Mouse (Mus musculus) intestine, embryonic 16.5 days (tissue): Measurements from ENCODE around the gene Kif23. TPM values are rescaled to one million over a fixed set of nuclear protein-coding genes. Genes with fewer than 3 reads are reported as not detected.

Experiments used
- ATAC-seq: fragments of 200-750 bp; cut with Nextera tagmentation; 2 replicates; pipeline ENCODE4 v1.8.0; 2017; ENCODE audit warnings: moderate TSS enrichment, moderate library complexity
- H3K27ac ChIP-seq: fragments of 300-500 bp; sonication (generic); 2 replicates; pipeline ENCODE4 v1.5.1; 2014; ENCODE audit warnings: mild to moderate bottlenecking, low read length
- H3K27me3 ChIP-seq: fragments of 300-500 bp; sonication (generic); replicated peaks from 2 replicates; pipeline ENCODE4 v1.6.1; 2014; ENCODE audit warnings: low read length, control low read depth, mixed read lengths; ENCODE audit not compliant: control insufficient read depth, insufficient read depth
- H3K36me3 ChIP-seq: fragments of 300-500 bp; sonication (generic); 2 replicates; pipeline ENCODE4 v1.6.1; 2014; ENCODE audit warnings: low read length, control low read depth; ENCODE audit not compliant: control insufficient read depth, insufficient read depth
- H3K4me1 ChIP-seq: fragments of 300-500 bp; sonication (generic); 2 replicates; pipeline ENCODE4 v1.6.1; 2014; ENCODE audit warnings: low read length, control low read depth, mixed read lengths; ENCODE audit not compliant: control insufficient read depth, insufficient read depth
- H3K4me2 ChIP-seq: fragments of 300-500 bp; sonication (generic); 2 replicates; pipeline ENCODE4 v1.6.1; 2014; ENCODE audit warnings: low read depth, low read length, control low read depth
- H3K4me3 ChIP-seq: fragments of 300-500 bp; sonication (generic); 2 replicates; pipeline ENCODE4 v1.5.1; 2014; ENCODE audit warnings: mild to moderate bottlenecking, low read length
- H3K9ac ChIP-seq: fragments of 300-500 bp; sonication (generic); 2 replicates; pipeline ENCODE4 v1.6.1; 2014; ENCODE audit warnings: low read depth, low read length
- H3K9me3 ChIP-seq: fragments of 300-500 bp; sonication (generic); 2 replicates; pipeline ENCODE4 v1.6.1; 2016; ENCODE audit warnings: low read length, control low read depth; ENCODE audit not compliant: control insufficient read depth
- WGBS: fragments of 180-500 bp; shearing (Covaris S2); extraction: QIAGEN DNeasy Blood & Tissue Kit; methylation state at CpG from one replicate; pipeline ENCODE4 v1.1.7; 2014; 5-methylcytosine and 5-hydroxymethylcytosine counted together
- polyA plus RNA-seq: library from polyadenylated mRNA; unstranded; fragments of >200 nt; fragmentation: Nextera tagmentation; extraction: Ambion mirVana; gene quantifications from 2 replicates; pipeline ENCODE4 v1.2.1, GENCODE M21; 2015

Kif23 gene
- polyA plus RNA-seq, 1 experiment from 2014 or later, result 82.8 TPM

DNA sequence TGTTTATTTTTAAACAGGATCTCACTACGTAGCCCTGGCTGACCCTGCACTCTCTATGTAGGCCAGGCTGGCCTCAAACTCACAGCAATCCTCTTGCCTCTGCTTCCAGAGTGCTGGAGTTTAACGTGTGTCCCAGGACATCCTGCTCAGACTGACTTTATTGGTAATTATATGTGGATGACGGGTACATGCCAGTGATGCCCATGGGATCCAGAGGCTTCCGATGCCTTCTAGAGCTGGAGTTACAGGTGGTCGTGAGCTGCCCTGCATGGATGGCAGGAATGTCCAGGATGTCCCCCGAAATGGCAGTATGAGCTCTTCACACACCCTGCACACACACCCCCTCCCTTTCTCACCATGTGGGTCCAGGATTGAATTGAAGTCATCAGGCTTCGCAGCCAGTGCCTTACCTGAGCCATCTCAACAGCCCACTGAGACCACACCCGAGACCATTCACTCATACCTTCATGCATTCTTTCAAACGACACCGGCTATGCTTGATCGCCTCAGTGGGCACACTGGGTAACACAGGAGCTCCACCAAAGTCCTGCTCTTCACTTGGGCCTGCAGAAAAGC is 37.7 kb downstream of the Kif23 start:
- Histone ChIP-seq H3K27me3 (no peaks in the 10 kb centered on the region), H3K4me3 (no peak overlapping the region), H3K4me1 (peaks cover 13% of the 10 kb centered on the region), H3K27ac (no peak overlapping the region), H3K4me2 (no peak overlapping the region), H3K9ac (no peak overlapping the region), H3K36me3 (peaks cover 15% of the 10 kb centered on the region), H3K9me3 (no peaks in the 10 kb centered on the region)
- WGBS, result 88% methylated on average over 11 of the region's 11 CpGs
- ATAC-seq, result no peak

DNA sequence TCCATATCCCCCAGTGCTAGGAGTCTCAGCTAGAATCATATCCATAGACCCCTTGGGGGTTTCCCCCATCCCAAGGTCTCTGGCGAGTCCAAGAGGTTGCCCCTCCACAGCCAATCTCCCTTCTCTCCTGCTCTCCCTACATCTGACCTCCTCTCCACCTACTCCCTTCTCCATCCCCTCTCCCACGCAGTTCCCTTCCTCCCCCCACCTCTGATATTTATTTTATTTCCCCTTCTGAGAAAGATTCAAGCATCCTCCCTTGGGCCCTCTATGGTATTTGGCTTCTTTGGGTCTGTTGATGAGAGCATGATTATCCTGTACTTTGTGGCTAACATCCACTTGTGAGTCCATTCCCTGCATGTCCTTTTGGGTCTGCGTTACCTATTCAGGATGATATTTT is 38.2 kb downstream of the Kif23 start:
- Histone ChIP-seq H3K36me3 (peaks cover 15% of the 10 kb centered on the region), H3K4me1 (peaks cover 13% of the 10 kb centered on the region), H3K4me3 (no peak overlapping the region), H3K9ac (no peak overlapping the region), H3K27me3 (no peaks in the 10 kb centered on the region), H3K4me2 (no peak overlapping the region), H3K9me3 (no peaks in the 10 kb centered on the region), H3K27ac (no peak overlapping the region)
- no peak for ATAC-seq
- 72% methylated on average over 3 of the region's 3 CpGs for WGBS

DNA sequence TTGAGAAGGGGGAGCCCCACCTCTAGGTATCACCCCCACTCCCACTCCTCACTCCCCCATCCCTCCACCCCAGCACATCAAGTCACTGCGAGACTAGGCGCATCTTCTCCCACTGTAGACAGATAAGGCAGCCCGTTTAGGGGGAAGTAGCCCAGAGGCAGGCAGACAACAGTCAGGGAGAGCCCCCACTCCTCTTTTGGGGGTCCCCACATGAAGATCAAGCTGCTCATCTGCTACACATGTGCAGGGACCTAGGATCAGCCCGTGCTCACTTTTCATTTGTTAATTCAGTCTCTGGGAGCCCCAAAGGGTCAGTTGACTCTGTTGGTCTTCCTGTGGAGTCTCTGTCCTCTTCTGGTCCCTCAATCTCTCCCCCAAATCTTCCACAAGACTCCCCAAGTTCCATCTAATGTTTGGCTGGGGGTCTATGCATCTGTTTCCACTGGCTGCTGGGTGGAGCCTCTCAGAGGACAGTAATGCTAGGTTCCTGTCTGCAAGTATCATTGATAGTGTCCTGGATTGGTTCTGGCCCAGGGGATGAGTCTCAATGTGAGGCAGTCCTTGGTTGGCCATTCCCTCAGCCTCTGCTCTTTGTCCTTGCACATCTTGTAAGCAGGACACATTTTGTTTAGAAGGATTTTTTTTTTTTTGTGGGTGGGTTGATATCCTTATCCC is 38.8 kb downstream of the Kif23 start:
- no peak overlapping the region for H3K4me2 ChIP-seq
- WGBS, result 97% methylated on average over 4 of the region's 4 CpGs
- H3K27me3 ChIP-seq, result no peaks in the 10 kb centered on the region
- H3K36me3 ChIP-seq, result peaks cover 12% of the 10 kb centered on the region
- H3K4me1 ChIP-seq, result peaks cover 8% of the 10 kb centered on the region
- no peaks in the 10 kb centered on the region for H3K9me3 ChIP-seq
- no peak overlapping the region for H3K9ac ChIP-seq
- no peak overlapping the region for H3K27ac ChIP-seq
- no peak for ATAC-seq
- H3K4me3 ChIP-seq, result no peak overlapping the region

DNA sequence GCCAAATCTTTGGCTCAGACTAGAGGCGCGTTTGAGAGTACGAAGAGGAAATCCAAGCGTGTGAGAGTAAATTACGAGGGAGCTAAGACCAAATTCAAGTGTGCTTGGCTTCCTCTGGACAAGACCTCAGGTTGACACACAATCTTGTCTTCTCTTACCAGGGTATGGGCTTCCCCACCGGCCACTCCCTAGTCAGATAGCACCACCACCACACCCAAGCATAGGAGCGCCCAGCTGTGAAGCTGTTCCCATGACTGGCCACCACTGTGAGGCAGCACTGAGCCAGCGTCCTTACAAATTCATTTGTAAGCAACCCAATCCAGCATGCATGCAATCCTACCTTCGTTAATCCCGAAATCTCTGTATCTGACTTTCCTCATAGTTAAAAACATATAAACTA is 39.7 kb downstream of the Kif23 start:
- peaks cover 8% of the 10 kb centered on the region for H3K4me1 ChIP-seq
- WGBS, result 65% methylated on average over 10 of the region's 10 CpGs
- H3K4me2 ChIP-seq, result no peak overlapping the region
- no peak overlapping the region for H3K9ac ChIP-seq
- no peak overlapping the region for H3K4me3 ChIP-seq
- ATAC-seq, result no peak
- H3K27ac ChIP-seq, result no peak overlapping the region
- H3K27me3 ChIP-seq, result 0 out of 2 replicates have a peak, but pooled peaks cover 2% of the 10 kb centered on the region
- peaks cover 4% of the 10 kb centered on the region for H3K36me3 ChIP-seq
- no peaks in the 10 kb centered on the region for H3K9me3 ChIP-seq

DNA sequence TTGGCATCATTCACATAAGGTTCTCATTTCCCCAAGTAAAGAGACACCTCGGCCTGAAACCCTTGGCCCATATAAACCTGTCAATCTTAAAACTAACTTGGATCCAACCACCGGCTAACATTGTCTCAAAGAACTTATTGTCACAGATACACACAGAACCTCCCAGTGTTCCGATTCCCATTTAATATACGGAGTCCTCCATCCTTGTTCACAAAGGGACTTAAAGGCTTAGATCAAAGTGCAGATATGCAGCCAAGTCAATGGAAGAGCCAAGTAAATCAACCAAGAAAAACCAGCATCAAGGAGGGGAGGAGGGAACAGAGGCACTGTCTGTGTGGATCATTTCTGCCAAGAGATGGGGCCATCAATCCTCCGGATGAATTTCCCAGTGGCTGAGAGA is 41.0 kb downstream of the Kif23 start:
- no peak overlapping the region for H3K9ac ChIP-seq
- no peaks in the 10 kb centered on the region for H3K9me3 ChIP-seq
- H3K4me3 ChIP-seq, result no peak overlapping the region
- H3K27ac ChIP-seq, result no peak overlapping the region
- WGBS, result 69% methylated on average over 5 of the region's 5 CpGs
- H3K27me3 ChIP-seq, result 0 out of 2 replicates have a peak, but pooled peaks cover 2% of the 10 kb centered on the region
- no peaks in the 10 kb centered on the region for H3K36me3 ChIP-seq
- no peak overlapping the region for H3K4me2 ChIP-seq
- no peak for ATAC-seq
- peaks cover 8% of the 10 kb centered on the region for H3K4me1 ChIP-seq

DNA sequence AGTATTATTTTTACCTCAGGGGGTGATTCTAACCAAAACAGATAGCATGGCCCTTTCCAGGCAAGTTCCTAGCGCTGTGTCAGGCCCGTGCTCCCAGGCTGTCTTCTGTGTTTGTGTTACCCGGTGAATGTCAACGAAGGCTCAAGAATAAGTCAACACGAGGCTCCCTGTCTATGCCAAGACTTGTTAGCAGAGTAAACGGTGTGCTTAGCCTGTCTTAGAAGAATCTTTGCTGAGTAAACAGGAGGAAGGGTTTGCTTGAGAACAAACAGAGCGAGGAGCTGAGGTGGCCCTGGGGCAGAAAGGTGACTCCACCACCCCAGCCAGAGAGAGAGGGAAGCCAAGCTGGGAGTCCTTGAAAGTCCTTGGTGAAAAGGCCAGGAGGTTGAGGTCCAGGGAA is 42.4 kb downstream of the Kif23 start:
- Histone ChIP-seq H3K4me1 (peaks cover 10% of the 10 kb centered on the region), H3K9me3 (no peaks in the 10 kb centered on the region), H3K27me3 (0 out of 2 replicates have a peak, but pooled peaks cover 7% of the 10 kb centered on the region), H3K4me2 (no peak overlapping the region), H3K36me3 (no peaks in the 10 kb centered on the region), H3K4me3 (no peak overlapping the region), H3K27ac (no peak overlapping the region), H3K9ac (no peak overlapping the region; the same call in 1 of the 2 replicates)
- WGBS, result 19% methylated on average over 7 of the region's 7 CpGs
- peak; percentile 32; the same call in 1 of the 2 replicates for ATAC-seq

DNA sequence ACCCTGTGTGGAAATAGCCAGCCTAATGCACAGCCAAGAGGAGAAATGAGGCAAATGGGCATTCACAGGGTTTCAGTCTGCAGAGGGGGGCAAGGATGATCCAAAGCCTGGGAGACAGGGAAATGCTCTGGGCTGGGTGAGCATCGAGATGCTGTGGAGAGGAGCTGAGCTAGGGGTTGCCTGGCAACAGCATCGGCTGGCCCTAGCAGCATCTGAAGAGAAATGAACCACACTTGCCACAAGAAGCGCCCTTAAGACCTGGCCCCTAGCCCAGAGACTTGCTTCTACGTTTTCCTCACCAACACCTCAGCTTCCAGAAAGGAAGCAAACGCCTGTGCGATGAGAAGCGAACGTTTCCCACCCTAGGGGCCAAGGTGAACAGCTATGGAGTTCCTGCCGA is 44.1 kb downstream of the Kif23 start:
- H3K4me3 ChIP-seq, result no peak overlapping the region
- peaks cover 10% of the 10 kb centered on the region for H3K4me1 ChIP-seq
- no peaks in the 10 kb centered on the region for H3K36me3 ChIP-seq
- no peak overlapping the region for H3K27ac ChIP-seq
- ATAC-seq, result no peak
- H3K9ac ChIP-seq, result no peak overlapping the region
- no peaks in the 10 kb centered on the region for H3K9me3 ChIP-seq
- no peak overlapping the region for H3K4me2 ChIP-seq
- 51% methylated on average over 9 of the region's 9 CpGs for WGBS
- 0 out of 2 replicates have a peak, but pooled peaks cover 12% of the 10 kb centered on the region for H3K27me3 ChIP-seq

DNA sequence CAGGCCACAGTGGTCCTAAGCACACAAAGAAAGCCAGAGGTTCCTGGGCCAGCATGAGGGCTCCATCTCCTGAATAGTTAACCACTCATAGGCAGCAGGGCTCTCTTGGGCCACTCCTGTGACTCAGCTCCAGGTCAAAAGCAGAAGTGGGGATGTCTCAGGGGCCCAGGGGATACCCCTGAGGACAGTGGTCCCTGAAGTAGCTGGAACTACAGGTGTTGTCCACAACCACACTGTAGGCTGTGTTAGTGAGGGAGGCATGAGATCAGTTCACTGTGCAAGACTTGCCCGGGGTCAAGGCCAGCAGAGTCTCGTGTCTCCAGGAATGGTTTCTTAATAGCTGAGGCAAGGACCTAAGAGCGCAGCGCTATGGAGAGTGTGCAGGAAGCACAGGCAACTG is 45.0 kb downstream of the Kif23 start:
- H3K27ac ChIP-seq, result no peak overlapping the region
- WGBS, result 72% methylated on average over 4 of the region's 4 CpGs

DNA sequence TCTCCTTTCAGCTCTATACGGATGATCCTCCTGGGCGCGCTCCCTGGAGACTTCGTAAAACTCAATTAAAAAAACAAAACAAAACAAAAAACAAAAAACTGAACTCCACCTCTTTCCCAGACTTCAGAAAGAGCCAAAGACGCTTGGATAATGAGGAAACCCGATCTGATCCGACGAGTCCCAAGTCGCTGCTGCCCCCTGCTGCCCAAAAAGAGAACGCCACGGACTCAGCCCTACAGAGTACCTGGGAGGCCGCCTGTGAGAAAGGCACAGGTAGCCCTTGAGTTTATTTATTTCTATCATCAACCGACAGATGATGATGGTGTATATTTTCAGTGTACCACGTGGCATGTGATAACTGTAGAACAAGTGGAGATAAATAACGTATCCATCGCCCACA is 46.8 kb downstream of the Kif23 start:
- Histone ChIP-seq H3K9ac (no peak overlapping the region), H3K4me2 (0 out of 2 replicates have a peak overlapping the region, but pooled peaks have one; percentile 24), H3K36me3 (no peaks in the 10 kb centered on the region), H3K4me3 (no peak overlapping the region), H3K27ac (no peak overlapping the region), H3K4me1 (peaks cover 7% of the 10 kb centered on the region; the same call in 1 of the 2 replicates), H3K27me3 (0 out of 2 replicates have a peak, but pooled peaks cover 12% of the 10 kb centered on the region), H3K9me3 (no peaks in the 10 kb centered on the region)
- ATAC-seq, result no peak
- WGBS, result 5% methylated on average over 16 of the region's 16 CpGs

More for the DNA sequence above, 45.0 kb downstream of the Kif23 start:
- Histone ChIP-seq H3K4me2 (no peak overlapping the region), H3K4me1 (peaks cover 10% of the 10 kb centered on the region), H3K4me3 (no peak overlapping the region), H3K9ac (no peak overlapping the region), H3K36me3 (no peaks in the 10 kb centered on the region), H3K9me3 (no peaks in the 10 kb centered on the region), H3K27me3 (0 out of 2 replicates have a peak, but pooled peaks cover 12% of the 10 kb centered on the region)
- no peak for ATAC-seq
